Mouse (Mus musculus): ENCODE measurements around the gene Zfp319. TPM values are rescaled to one million over a fixed set of nuclear protein-coding genes. Genes with fewer than 3 reads are reported as not detected.

Gene Zfp319
- polyA plus RNA-seq, 1 experiment from 2014 or later, result 11.5 TPM

GRCm38 (mm10) chr8:95323201-95323600 is 8.5 kb downstream of the Zfp319 start:
- Histone ChIP-seq H3K9ac (ENCODE audit: low read length) (no peak overlapping the region), H3K4me1 (ENCODE audit: control insufficient read depth, insufficient read depth, low read length) (0 out of 2 replicates have a peak, but pooled peaks cover 5% of the 10 kb centered on the region), H3K4me3 (ENCODE audit: low read depth, low read length) (no peak overlapping the region), H3K4me2 (ENCODE audit: low read length) (no peak overlapping the region), H3K36me3 (ENCODE audit: control insufficient read depth, insufficient read depth, low read length) (peaks cover 49% of the 10 kb centered on the region), H3K9me3 (replicated peaks; ENCODE audit: control insufficient read depth, low read length) (no peaks in the 10 kb centered on the region), H3K27me3 (replicated peaks; ENCODE audit: control insufficient read depth, insufficient read depth, low read length) (no peaks in the 10 kb centered on the region), H3K27ac (ENCODE audit: low read depth, low read length) (no peak overlapping the region)
- DNase-seq (ENCODE audit: low spot score), result no peak
- 91% methylated on average over 3 of the region's 3 CpGs for WGBS
- no peak for ATAC-seq

GRCm38 (mm10) chr8:95320224-95321139 is 11.3 kb downstream of the Zfp319 start:
- peak; percentile 59 for DNase-seq (ENCODE audit: low spot score)
- peaks cover 22% of the 10 kb centered on the region for H3K36me3 ChIP-seq (ENCODE audit: control insufficient read depth, insufficient read depth, low read length)
- H3K27me3 ChIP-seq (replicated peaks; ENCODE audit: control insufficient read depth, insufficient read depth, low read length), result no peaks in the 10 kb centered on the region
- H3K9me3 ChIP-seq (replicated peaks; ENCODE audit: control insufficient read depth, low read length), result no peaks in the 10 kb centered on the region
- peak overlapping the region; percentile 30 for H3K4me3 ChIP-seq (ENCODE audit: low read depth, low read length)
- peak overlapping the region; percentile 61 for H3K9ac ChIP-seq (ENCODE audit: low read length)
- H3K4me1 ChIP-seq (ENCODE audit: control insufficient read depth, insufficient read depth, low read length), result 0 out of 2 replicates have a peak, but pooled peaks cover 5% of the 10 kb centered on the region
- H3K4me2 ChIP-seq (ENCODE audit: low read length), result peak overlapping the region; percentile 75
- WGBS, result 2% methylated on average over 41 of the region's 41 CpGs
- ATAC-seq, result peak; percentile 71
- H3K27ac ChIP-seq (ENCODE audit: low read depth, low read length), result no peak overlapping the region

- Histone ChIP-seq H3K9me3 (replicated peaks; ENCODE audit: control insufficient read depth, low read length) (no peaks in the 10 kb centered on the region), H3K4me2 (ENCODE audit: low read length) (no peak overlapping the region), H3K27ac (ENCODE audit: low read depth, low read length) (no peak overlapping the region), H3K4me1 (ENCODE audit: control insufficient read depth, insufficient read depth, low read length) (peaks cover 4% of the 10 kb centered on the region; the same call in 1 of the 2 replicates), H3K27me3 (replicated peaks; ENCODE audit: control insufficient read depth, insufficient read depth, low read length) (no peaks in the 10 kb centered on the region), H3K4me3 (ENCODE audit: low read depth, low read length) (no peak overlapping the region), H3K36me3 (ENCODE audit: control insufficient read depth, insufficient read depth, low read length) (no peaks in the 10 kb centered on the region), H3K9ac (ENCODE audit: low read length) (no peak overlapping the region)
- ATAC-seq (no peak), DNase-seq (ENCODE audit: low spot score) (no peak)
- WGBS, result 83% methylated on average over 1 of the region's 1 CpGs
Measured at GRCm38 (mm10) chr8:95315350-95315749, 16.4 kb downstream of the Zfp319 start.

GRCm38 (mm10) chr8:95314707-95315106 is 17.0 kb downstream of the Zfp319 start:
- H3K4me2 ChIP-seq (ENCODE audit: low read length), result no peak overlapping the region
- H3K36me3 ChIP-seq (ENCODE audit: control insufficient read depth, insufficient read depth, low read length), result no peaks in the 10 kb centered on the region
- WGBS, result 84% methylated on average over 2 of the region's 2 CpGs
- no peak overlapping the region for H3K9ac ChIP-seq (ENCODE audit: low read length)
- peaks cover 4% of the 10 kb centered on the region; the same call in 1 of the 2 replicates for H3K4me1 ChIP-seq (ENCODE audit: control insufficient read depth, insufficient read depth, low read length)
- H3K27me3 ChIP-seq (replicated peaks; ENCODE audit: control insufficient read depth, insufficient read depth, low read length), result no peaks in the 10 kb centered on the region
- H3K9me3 ChIP-seq (replicated peaks; ENCODE audit: control insufficient read depth, low read length), result no peaks in the 10 kb centered on the region
- ATAC-seq (no peak), DNase-seq (ENCODE audit: low spot score) (no peak)
- no peak overlapping the region for H3K4me3 ChIP-seq (ENCODE audit: low read depth, low read length)
- H3K27ac ChIP-seq (ENCODE audit: low read depth, low read length), result no peak overlapping the region

GRCm38 (mm10) chr8:95313857-95314256 is 17.9 kb downstream of the Zfp319 start:
- Histone ChIP-seq H3K4me2 (ENCODE audit: low read length) (no peak overlapping the region), H3K27ac (ENCODE audit: low read depth, low read length) (no peak overlapping the region), H3K4me1 (ENCODE audit: control insufficient read depth, insufficient read depth, low read length) (peaks cover 4% of the 10 kb centered on the region; the same call in 1 of the 2 replicates), H3K27me3 (replicated peaks; ENCODE audit: control insufficient read depth, insufficient read depth, low read length) (no peaks in the 10 kb centered on the region), H3K9ac (ENCODE audit: low read length) (no peak overlapping the region), H3K9me3 (replicated peaks; ENCODE audit: control insufficient read depth, low read length) (no peaks in the 10 kb centered on the region), H3K36me3 (ENCODE audit: control insufficient read depth, insufficient read depth, low read length) (no peaks in the 10 kb centered on the region), H3K4me3 (ENCODE audit: low read depth, low read length) (no peak overlapping the region)
- ATAC-seq, result no peak
- DNase-seq (ENCODE audit: low spot score), result no peak
- 85% methylated on average over 6 of the region's 6 CpGs for WGBS

- no peak overlapping the region for H3K27ac ChIP-seq (ENCODE audit: low read depth, low read length)
- H3K36me3 ChIP-seq (ENCODE audit: control insufficient read depth, insufficient read depth, low read length), result no peaks in the 10 kb centered on the region
- H3K27me3 ChIP-seq (replicated peaks; ENCODE audit: control insufficient read depth, insufficient read depth, low read length), result no peaks in the 10 kb centered on the region
- no peak overlapping the region for H3K4me2 ChIP-seq (ENCODE audit: low read length)
- 66% methylated on average over 18 of the region's 18 CpGs for WGBS
- ATAC-seq (no peak), DNase-seq (ENCODE audit: low spot score) (no peak)
- H3K9me3 ChIP-seq (replicated peaks; ENCODE audit: control insufficient read depth, low read length), result no peaks in the 10 kb centered on the region
- peaks cover 4% of the 10 kb centered on the region; the same call in 1 of the 2 replicates for H3K4me1 ChIP-seq (ENCODE audit: control insufficient read depth, insufficient read depth, low read length)
- H3K4me3 ChIP-seq (ENCODE audit: low read depth, low read length), result no peak overlapping the region
- no peak overlapping the region for H3K9ac ChIP-seq (ENCODE audit: low read length)
Measured at GRCm38 (mm10) chr8:95312836-95313235, 18.9 kb downstream of the Zfp319 start.

GRCm38 (mm10) chr8:95310342-95310970 is 21.3 kb downstream of the Zfp319 start, which contains the start of gene Tepp:
Gene Tepp (plus strand): TSS chr8:95310566.
- ATAC-seq (peak; percentile 73), DNase-seq (ENCODE audit: low spot score) (peak; percentile 58)
- Histone ChIP-seq H3K4me3 (ENCODE audit: low read depth, low read length) (no peak within 1 kb of the TSS), H3K9ac (ENCODE audit: low read length) (no peak within 1 kb of the TSS), H3K27ac (ENCODE audit: low read depth, low read length) (peak within 1 kb of the TSS; percentile 33; the same call in 1 of the 2 replicates), H3K36me3 (ENCODE audit: control insufficient read depth, insufficient read depth, low read length) (no peaks in the 10 kb centered on the region), H3K4me2 (ENCODE audit: low read length) (0 out of 2 replicates have a peak within 1 kb of the TSS, but pooled peaks have one; percentile 7), H3K4me1 (ENCODE audit: control insufficient read depth, insufficient read depth, low read length) (peaks cover 4% of the 10 kb centered on the region; the same call in 1 of the 2 replicates), H3K27me3 (replicated peaks; ENCODE audit: control insufficient read depth, insufficient read depth, low read length) (no peaks in the 10 kb centered on the region), H3K9me3 (replicated peaks; ENCODE audit: control insufficient read depth, low read length) (no peaks in the 10 kb centered on the region)
- 17% methylated on average over 6 of the region's 6 CpGs for WGBS

- Histone ChIP-seq H3K4me2 (ENCODE audit: low read length) (no peak within 1 kb of the TSS), H3K27me3 (replicated peaks; ENCODE audit: control insufficient read depth, insufficient read depth, low read length) (no peaks in the 10 kb centered on the region), H3K4me3 (ENCODE audit: low read depth, low read length) (no peak within 1 kb of the TSS), H3K36me3 (ENCODE audit: control insufficient read depth, insufficient read depth, low read length) (no peaks in the 10 kb centered on the region), H3K9me3 (replicated peaks; ENCODE audit: control insufficient read depth, low read length) (no peaks in the 10 kb centered on the region), H3K27ac (ENCODE audit: low read depth, low read length) (no peak within 1 kb of the TSS), H3K9ac (ENCODE audit: low read length) (no peak within 1 kb of the TSS), H3K4me1 (ENCODE audit: control insufficient read depth, insufficient read depth, low read length) (peaks cover 4% of the 10 kb centered on the region; the same call in 1 of the 2 replicates)
- 51% methylated on average over 6 of the region's 6 CpGs for WGBS
- DNase-seq (ENCODE audit: low spot score) (no peak), ATAC-seq (no peak)
Measured at GRCm38 (mm10) chr8:95306431-95306830, 25.3 kb downstream of the Zfp319 start, which contains the start of gene Cngb1. Gene Cngb1 (minus strand): TSS chr8:95306585.

Data from forebrain, embryonic 14.5 days (tissue).